Mouse (Mus musculus) liver, embryonic 14.5 days (tissue): ENCODE measurements around the gene Lrmda.

Experiments
- CTCF ChIP-seq: IDR thresholded peaks from 2 replicates; pipeline ENCODE4 v1.5.1; 2016; ENCODE audit warnings: antibody characterized with exemption, low read depth, control low read depth
- EP300 ChIP-seq: IDR thresholded peaks from 2 replicates; pipeline ENCODE4 v1.6.1; 2016; ENCODE audit warnings: antibody characterized with exemption, low read depth

- TF ChIP-seq CTCF (no peak), EP300 (no peak)
Measured at GRCm38 (mm10) chr14:22413220-22413619, 393.7 kb downstream of the Lrmda start.
